Mouse (Mus musculus): ENCODE measurements around the gene Muc2. TPM values are rescaled to one million over a fixed set of nuclear protein-coding genes. Genes with fewer than 3 reads are reported as not detected.
A peak's percentile ranks its signal among the peaks of the same experiment; 100 is the strongest.

Muc2 gene
- polyA plus RNA-seq, 1 experiment from 2014 or later, result 2.8 TPM

DNA sequence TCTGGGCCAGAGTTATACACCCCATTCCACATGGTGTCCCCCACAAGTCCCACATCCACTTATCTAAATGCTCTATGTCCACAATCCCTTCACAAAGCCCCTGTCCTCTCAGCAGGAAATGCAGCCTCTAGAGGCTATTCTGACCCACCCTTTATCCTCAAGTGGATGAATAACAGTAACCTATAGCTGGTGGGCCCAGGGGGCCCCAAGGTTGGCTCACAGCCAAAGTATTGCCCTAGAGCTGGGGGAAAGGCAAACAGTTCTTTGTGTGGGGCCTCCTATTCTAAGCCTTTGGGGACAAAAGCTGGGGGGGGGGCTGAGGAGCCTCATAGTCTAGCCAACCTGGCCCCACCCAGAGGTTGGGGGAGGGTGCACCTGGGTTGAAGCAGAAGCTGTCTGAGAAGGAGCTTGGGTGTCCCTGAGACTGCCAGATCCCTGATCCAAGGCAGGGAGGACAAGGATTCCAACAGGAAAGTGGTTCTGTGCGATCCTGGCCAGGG is 82.0 kb downstream of the Muc2 start:
- Histone ChIP-seq H3K27me3 (replicated peaks) (no peaks in the 10 kb centered on the region), H3K4me3 (replicated peaks) (no peak overlapping the region), H3K36me3 (no peaks in the 10 kb centered on the region), H3K4me2 (no peak overlapping the region), H3K9me3 (no peaks in the 10 kb centered on the region), H3K27ac (peak overlapping the region; percentile 48), H3K9ac (no peak overlapping the region), H3K4me1 (peaks cover 9% of the 10 kb centered on the region; the same call in 1 of the 2 replicates)
- 62% methylated on average over 1 of the region's 1 CpGs for WGBS
- peak; percentile 56 for ATAC-seq (ENCODE audit: insufficient read depth, low FRiP score, low read depth)

DNA sequence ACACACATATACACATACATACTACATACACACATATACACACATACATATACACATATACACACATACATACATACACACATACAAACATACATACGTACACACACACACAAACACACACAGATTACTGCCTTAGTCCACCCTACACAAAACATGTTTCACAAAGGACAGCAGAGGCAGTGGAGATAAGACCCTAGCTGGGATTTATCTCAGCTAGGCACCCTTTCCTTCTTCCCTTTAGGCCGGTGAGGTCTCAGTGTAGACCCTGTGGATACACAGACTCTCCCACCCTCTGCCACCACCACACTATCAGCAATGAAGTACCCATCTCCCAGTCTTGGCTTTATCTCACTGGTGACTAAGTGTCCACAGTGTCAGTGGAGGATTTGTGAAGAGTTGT is 84.7 kb downstream of the Muc2 start:
- ATAC-seq (ENCODE audit: insufficient read depth, low FRiP score, low read depth), result no peak

DNA sequence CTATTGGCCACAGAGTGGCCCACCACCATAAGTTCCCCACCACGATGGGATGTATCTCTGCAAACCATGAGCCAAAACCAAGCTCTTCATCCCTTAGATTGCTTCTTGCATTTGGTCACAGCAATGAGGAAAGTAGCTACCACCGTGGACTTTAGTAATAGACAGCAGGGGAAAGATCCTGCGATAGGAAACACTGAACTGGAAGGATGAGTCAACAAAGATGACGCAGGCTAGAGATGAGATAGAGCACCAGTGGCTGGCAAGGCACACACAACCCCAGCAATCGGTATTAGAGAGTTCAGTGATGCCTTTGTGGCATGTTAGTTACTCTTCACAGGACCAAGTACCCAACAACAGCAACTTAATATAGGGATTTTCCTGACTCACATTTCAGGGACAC is 86.1 kb downstream of the Muc2 start:
- Histone ChIP-seq H3K4me3 (replicated peaks) (no peak overlapping the region), H3K36me3 (no peaks in the 10 kb centered on the region), H3K9ac (no peak overlapping the region), H3K4me1 (peaks cover 7% of the 10 kb centered on the region; the same call in 1 of the 2 replicates), H3K4me2 (no peak overlapping the region), H3K9me3 (no peaks in the 10 kb centered on the region), H3K27ac (no peak overlapping the region), H3K27me3 (replicated peaks) (no peaks in the 10 kb centered on the region)
- WGBS, result 81% methylated on average over 5 of the region's 5 CpGs
- ATAC-seq (ENCODE audit: insufficient read depth, low FRiP score, low read depth), result no peak

More for the DNA sequence above, 84.7 kb downstream of the Muc2 start:
- Histone ChIP-seq H3K9ac (no peak overlapping the region), H3K27ac (no peak overlapping the region), H3K4me2 (no peak overlapping the region), H3K9me3 (no peaks in the 10 kb centered on the region), H3K4me1 (peaks cover 9% of the 10 kb centered on the region; the same call in 1 of the 2 replicates), H3K27me3 (replicated peaks) (no peaks in the 10 kb centered on the region), H3K4me3 (replicated peaks) (no peak overlapping the region), H3K36me3 (no peaks in the 10 kb centered on the region)
- WGBS, result 82% methylated on average over 2 of the region's 2 CpGs

DNA sequence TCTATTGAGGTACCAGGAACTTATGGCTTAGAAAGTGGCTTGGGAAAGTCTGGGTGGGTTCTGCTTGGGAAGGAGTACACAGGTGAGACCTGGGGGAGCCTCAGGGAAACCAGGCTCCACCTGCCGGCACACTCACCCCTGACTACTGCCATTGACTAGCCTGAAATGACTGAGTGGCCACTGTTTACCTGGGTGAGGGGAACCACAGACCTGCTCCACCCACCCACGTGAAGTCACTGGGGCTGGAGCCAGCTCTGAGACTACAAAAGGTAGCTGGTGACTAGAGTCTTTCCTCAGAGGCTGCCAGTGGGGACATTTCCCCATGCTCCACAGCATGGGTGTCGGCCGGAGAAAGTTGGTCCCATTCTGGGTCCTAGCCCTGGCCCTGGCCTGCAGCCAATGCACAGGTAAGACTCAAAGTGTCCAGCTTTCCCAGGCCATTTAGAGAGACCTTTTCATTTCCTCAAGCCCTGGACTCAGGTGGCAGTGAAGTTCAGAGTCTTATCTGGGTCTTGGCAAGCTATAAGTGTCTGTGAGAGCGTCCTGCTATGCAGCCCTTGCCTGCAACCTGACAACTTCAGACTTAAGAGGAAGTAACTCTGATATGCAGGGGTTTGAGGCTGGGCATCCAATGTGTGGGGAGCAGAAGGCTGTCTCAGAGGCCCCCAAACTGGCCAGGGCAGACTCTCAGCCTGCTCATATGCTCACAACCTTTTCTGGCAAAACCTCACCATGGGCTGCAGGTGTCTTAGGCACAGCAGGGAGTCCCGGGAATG is 98.7 kb downstream of the Muc2 start, which contains the start of gene Muc5ac:
TSS of gene Muc5ac (plus strand) at position 296 of the 776 bp plus-strand sequence.
- Histone ChIP-seq H3K36me3 (no peaks in the 10 kb centered on the region), H3K27me3 (replicated peaks) (no peaks in the 10 kb centered on the region), H3K27ac (no peak within 1 kb of the TSS), H3K9me3 (no peaks in the 10 kb centered on the region), H3K9ac (no peak within 1 kb of the TSS), H3K4me2 (no peak within 1 kb of the TSS), H3K4me3 (replicated peaks) (no peak within 1 kb of the TSS), H3K4me1 (no peaks in the 10 kb centered on the region)
- 71% methylated on average over 6 of the region's 6 CpGs for WGBS
- 0 out of 2 replicates have a peak, but pooled peaks have one; percentile 58 for ATAC-seq (ENCODE audit: insufficient read depth, low FRiP score, low read depth)

DNA sequence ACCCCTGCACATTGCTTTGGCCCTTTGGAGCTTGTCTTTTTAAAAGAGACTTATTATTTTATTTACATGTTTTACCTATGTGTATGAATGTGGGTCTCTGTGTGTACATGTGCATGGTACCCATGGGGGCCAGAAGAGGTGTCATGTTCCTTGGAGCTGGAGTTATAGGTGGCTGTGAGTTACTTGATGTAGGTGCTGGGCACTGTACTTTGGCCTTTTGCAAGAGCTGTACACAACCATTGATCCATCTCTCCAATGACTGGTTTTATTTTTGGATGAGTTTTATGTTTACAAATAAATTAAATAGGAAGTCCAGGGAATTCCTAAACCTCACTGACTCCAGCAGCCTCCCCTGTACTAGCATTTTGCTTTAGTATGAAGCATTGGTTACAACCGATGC is 104.1 kb downstream of the Muc2 start:
- no peak for ATAC-seq (ENCODE audit: insufficient read depth, low FRiP score, low read depth)
- Histone ChIP-seq H3K9me3 (no peaks in the 10 kb centered on the region), H3K27me3 (replicated peaks) (no peaks in the 10 kb centered on the region), H3K4me1 (no peaks in the 10 kb centered on the region), H3K9ac (no peak overlapping the region), H3K4me2 (no peak overlapping the region), H3K27ac (no peak overlapping the region), H3K4me3 (replicated peaks) (no peak overlapping the region), H3K36me3 (no peaks in the 10 kb centered on the region)
- WGBS, result 96% methylated on average over 1 of the region's 1 CpGs

DNA sequence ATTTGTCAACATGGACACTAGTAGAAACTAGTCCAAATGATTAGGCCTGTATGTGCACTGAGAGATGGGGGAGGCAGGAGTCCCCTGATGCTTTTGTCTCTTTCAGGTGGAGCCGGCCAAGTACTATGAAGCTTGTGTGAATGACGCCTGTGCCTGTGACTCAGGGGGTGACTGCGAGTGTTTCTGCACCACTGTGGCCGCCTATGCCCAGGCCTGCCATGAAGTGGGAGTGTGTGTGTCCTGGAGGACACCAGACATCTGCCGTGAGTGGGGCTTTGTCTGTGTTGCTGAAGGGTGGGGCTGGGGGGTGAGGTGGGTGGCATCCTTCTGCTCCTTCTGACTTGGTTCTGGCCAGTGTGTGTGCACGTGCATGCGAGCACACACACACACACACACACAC is 113.1 kb downstream of the Muc2 start:
- no peak overlapping the region for H3K4me3 ChIP-seq (replicated peaks)
- no peaks in the 10 kb centered on the region for H3K9me3 ChIP-seq
- no peak overlapping the region for H3K9ac ChIP-seq
- H3K36me3 ChIP-seq, result no peaks in the 10 kb centered on the region
- WGBS, result 81% methylated on average over 7 of the region's 7 CpGs
- no peak overlapping the region for H3K27ac ChIP-seq
- ATAC-seq (ENCODE audit: insufficient read depth, low FRiP score, low read depth), result no peak
- H3K27me3 ChIP-seq (replicated peaks), result no peaks in the 10 kb centered on the region
- H3K4me1 ChIP-seq, result no peaks in the 10 kb centered on the region
- no peak overlapping the region for H3K4me2 ChIP-seq

Other genes starting within 250 kb of the Muc2 start
- 8.5 and 8.6 TPM in 2 replicates for gene Pidd1, start 246.3 kb upstream of the Muc2 start, polyA plus RNA-seq (2015; fragmentation: Nextera tagmentation; extraction: Ambion mirVana)
- gene Rplp2, start 243.0 kb upstream of the Muc2 start, polyA plus RNA-seq (2015; fragmentation: Nextera tagmentation; extraction: Ambion mirVana), result 1,278 and 1,319 TPM in 2 replicates
- 33.5 and 34.6 TPM in 2 replicates for gene Pnpla2, start 235.1 kb upstream of the Muc2 start, polyA plus RNA-seq (2015; fragmentation: Nextera tagmentation; extraction: Ambion mirVana)
- 27.5 and 32.8 TPM in 2 replicates for gene Cracr2b, start 229.2 kb upstream of the Muc2 start, polyA plus RNA-seq (2015; fragmentation: Nextera tagmentation; extraction: Ambion mirVana)
- 25.6 and 26.6 TPM in 2 replicates for gene Cd151, start 222.9 kb upstream of the Muc2 start, polyA plus RNA-seq (2015; fragmentation: Nextera tagmentation; extraction: Ambion mirVana)
- gene Polr2l, start 215.2 kb upstream of the Muc2 start, polyA plus RNA-seq (2015; fragmentation: Nextera tagmentation; extraction: Ambion mirVana), result 67.3 and 71.6 TPM in 2 replicates
- gene Tspan4, start 215.1 kb upstream of the Muc2 start, polyA plus RNA-seq (2015; fragmentation: Nextera tagmentation; extraction: Ambion mirVana), result 69.8 and 72.8 TPM in 2 replicates
- gene Chid1, start 150.5 kb upstream of the Muc2 start, polyA plus RNA-seq (2015; fragmentation: Nextera tagmentation; extraction: Ambion mirVana), result 50.7 and 58.0 TPM in 2 replicates
- 78.4 TPM in 2 replicates for gene Ap2a2, start 128.2 kb upstream of the Muc2 start, polyA plus RNA-seq (2015; fragmentation: Nextera tagmentation; extraction: Ambion mirVana)
- gene Muc6, start 35.0 kb upstream of the Muc2 start, polyA plus RNA-seq (2015; fragmentation: Nextera tagmentation; extraction: Ambion mirVana), result 2.0 and 3.3 TPM in 2 replicates
- 0.87 and 2.2 TPM in 2 replicates for gene Muc5ac, start 98.6 kb downstream of the Muc2 start, polyA plus RNA-seq (2015; fragmentation: Nextera tagmentation; extraction: Ambion mirVana)
- gene Muc5b, start 148.7 kb downstream of the Muc2 start, polyA plus RNA-seq (2015; fragmentation: Nextera tagmentation; extraction: Ambion mirVana), result 0.32 and 0.40 TPM in 2 replicates
- 43.0 and 48.1 TPM in 2 replicates for gene Tollip, start 228.2 kb downstream of the Muc2 start, polyA plus RNA-seq (2015; fragmentation: Nextera tagmentation; extraction: Ambion mirVana)